Mouse (Mus musculus): Measurements from ENCODE around the gene Kif26a. TPM values are rescaled to one million over a fixed set of nuclear protein-coding genes. Genes with fewer than 3 reads are reported as not detected.
A peak's percentile ranks its signal among the peaks of the same experiment; 100 is the strongest.

The Kif26a gene
- total and polyA plus RNA-seq, 2 experiments = 0.28 to 0.84 TPM

DNA sequence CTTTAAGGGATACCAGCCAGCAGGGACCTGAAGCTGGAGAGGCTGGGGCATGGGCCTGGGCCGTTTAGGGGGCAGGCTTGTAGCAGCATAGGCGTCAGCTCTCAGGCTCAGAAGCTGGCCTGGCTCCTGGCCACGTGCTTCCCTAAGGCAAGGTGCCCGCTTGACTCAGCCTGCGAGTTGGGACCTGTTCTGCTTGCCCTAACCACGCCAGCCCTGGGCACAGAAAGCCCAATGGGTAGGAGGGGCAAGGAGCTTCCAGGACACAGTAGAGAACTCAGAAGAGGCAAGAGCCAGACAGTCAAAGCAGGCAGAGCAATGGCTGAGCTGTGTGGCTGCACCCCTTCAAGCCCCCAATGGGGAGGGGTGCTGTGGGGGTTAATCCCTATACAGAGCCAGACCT lies 37.7 kb downstream of the Kif26a start:
- H3K36me3 ChIP-seq (ENCODE audit: control insufficient read depth, insufficient read depth, low read length) = no peaks in the 10 kb centered on the region
- WGBS = 73% methylated on average over 6 of the region's 6 CpGs
- H3K4me1 ChIP-seq (ENCODE audit: control insufficient read depth, insufficient read depth, low read length) = no peaks in the 10 kb centered on the region
- no peak overlapping the region for H3K9ac ChIP-seq (ENCODE audit: low read depth, low read length)
- no peaks in the 10 kb centered on the region for H3K79me2 ChIP-seq (ENCODE audit: control insufficient read depth, insufficient read depth, low read length)
- TF ChIP-seq POLR2A (IDR thresholded peaks at IDR 0.05; ENCODE audit: extremely low read depth, insufficient read depth, low read length) (no peak), CTCF (IDR thresholded peaks at IDR 0.05; ENCODE audit: low read depth, low read length) (no peak)
- H3K27me3 ChIP-seq (ENCODE audit: control insufficient read depth, insufficient read depth, low read length) = no peaks in the 10 kb centered on the region
- no peak for DNase-seq (ENCODE audit: extremely low read depth, low read depth, low spot score)
- H3K27ac ChIP-seq (replicated peaks; ENCODE audit: insufficient read depth, low read depth, low read length) = peak overlapping the region; percentile 69
- no peak overlapping the region for H3K4me3 ChIP-seq (ENCODE audit: insufficient read depth, low read depth, low read length)

DNA sequence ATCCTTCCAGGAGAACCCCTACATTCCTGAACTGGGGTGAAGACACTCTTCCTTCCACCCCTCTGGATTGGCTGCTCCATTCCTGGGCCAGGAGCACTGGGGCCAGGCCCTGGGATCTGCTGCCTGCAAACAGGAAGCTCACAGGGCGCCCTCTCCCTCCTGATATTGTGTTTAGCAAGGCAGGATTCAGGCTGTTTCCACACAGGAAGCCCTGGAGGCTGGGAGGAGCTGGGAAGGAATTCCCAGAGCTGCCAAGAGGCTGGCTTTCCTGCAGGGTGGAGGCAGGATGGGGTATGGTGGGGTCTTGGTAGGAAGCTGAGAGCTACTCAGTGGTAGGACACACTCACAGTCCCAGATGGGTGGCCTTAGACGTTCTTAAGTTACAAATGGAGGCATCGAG lies 38.4 kb downstream of the Kif26a start:
- TF ChIP-seq POLR2A (IDR thresholded peaks at IDR 0.05; ENCODE audit: extremely low read depth, insufficient read depth, low read length) (no peak), CTCF (IDR thresholded peaks at IDR 0.05; ENCODE audit: low read depth, low read length) (no peak)
- DNase-seq (ENCODE audit: extremely low read depth, low read depth, low spot score) = peak; percentile 6
- Histone ChIP-seq H3K79me2 (ENCODE audit: control insufficient read depth, insufficient read depth, low read length) (no peaks in the 10 kb centered on the region), H3K27ac (replicated peaks; ENCODE audit: insufficient read depth, low read depth, low read length) (peak overlapping the region; percentile 69), H3K27me3 (ENCODE audit: control insufficient read depth, insufficient read depth, low read length) (no peaks in the 10 kb centered on the region), H3K36me3 (ENCODE audit: control insufficient read depth, insufficient read depth, low read length) (no peaks in the 10 kb centered on the region), H3K4me3 (ENCODE audit: insufficient read depth, low read depth, low read length) (no peak overlapping the region), H3K9ac (ENCODE audit: low read depth, low read length) (no peak overlapping the region), H3K4me1 (ENCODE audit: control insufficient read depth, insufficient read depth, low read length) (no peaks in the 10 kb centered on the region)
- WGBS = 75% methylated on average over 3 of the region's 3 CpGs

GRCm38 (mm10) chr12:112186899-112187298 lies 40.9 kb downstream of the Kif26a start:
- no peaks in the 10 kb centered on the region for H3K27me3 ChIP-seq (ENCODE audit: control insufficient read depth, insufficient read depth, low read length)
- no peak overlapping the region for H3K9ac ChIP-seq (ENCODE audit: low read depth, low read length)
- WGBS = 84% methylated on average over 6 of the region's 6 CpGs
- no peaks in the 10 kb centered on the region for H3K4me1 ChIP-seq (ENCODE audit: control insufficient read depth, insufficient read depth, low read length)
- no peak for DNase-seq (ENCODE audit: extremely low read depth, low read depth, low spot score)
- H3K27ac ChIP-seq (replicated peaks; ENCODE audit: insufficient read depth, low read depth, low read length) = no peak overlapping the region
- no peaks in the 10 kb centered on the region for H3K79me2 ChIP-seq (ENCODE audit: control insufficient read depth, insufficient read depth, low read length)
- H3K36me3 ChIP-seq (ENCODE audit: control insufficient read depth, insufficient read depth, low read length) = no peaks in the 10 kb centered on the region
- H3K4me3 ChIP-seq (ENCODE audit: insufficient read depth, low read depth, low read length) = no peak overlapping the region
- TF ChIP-seq CTCF (IDR thresholded peaks at IDR 0.05; ENCODE audit: low read depth, low read length) (no peak), POLR2A (IDR thresholded peaks at IDR 0.05; ENCODE audit: extremely low read depth, insufficient read depth, low read length) (no peak)

DNA sequence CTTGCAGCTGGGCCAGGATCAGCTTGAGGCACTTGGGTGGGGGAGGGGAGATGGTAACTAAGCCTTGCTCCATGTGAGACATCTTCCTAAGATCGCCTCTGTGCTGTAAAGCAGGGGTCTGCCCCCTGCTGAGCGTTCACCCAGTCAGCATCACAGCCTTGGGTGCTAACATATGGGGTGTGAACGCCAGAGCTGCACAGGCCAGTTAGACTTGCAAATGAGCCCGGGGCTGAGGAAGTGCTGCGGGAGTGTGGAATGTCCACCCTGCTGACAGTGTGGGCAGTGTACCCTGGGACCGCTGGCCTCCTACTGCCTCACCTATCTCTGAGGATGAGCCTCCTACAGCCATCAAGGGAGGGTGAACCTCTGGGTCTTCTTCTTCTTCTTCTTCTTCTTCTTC lies 45.7 kb downstream of the Kif26a start:
- no peak for TF ChIP-seq POLR2A (IDR thresholded peaks at IDR 0.05; ENCODE audit: extremely low read depth, insufficient read depth, low read length)
- no peak for TF ChIP-seq CTCF (IDR thresholded peaks at IDR 0.05; ENCODE audit: low read depth, low read length)
- Histone ChIP-seq H3K27me3 (ENCODE audit: control insufficient read depth, insufficient read depth, low read length) (no peaks in the 10 kb centered on the region), H3K4me3 (ENCODE audit: insufficient read depth, low read depth, low read length) (no peak overlapping the region), H3K4me1 (ENCODE audit: control insufficient read depth, insufficient read depth, low read length) (no peaks in the 10 kb centered on the region), H3K27ac (replicated peaks; ENCODE audit: insufficient read depth, low read depth, low read length) (no peak overlapping the region), H3K79me2 (ENCODE audit: control insufficient read depth, insufficient read depth, low read length) (no peaks in the 10 kb centered on the region), H3K36me3 (ENCODE audit: control insufficient read depth, insufficient read depth, low read length) (no peaks in the 10 kb centered on the region), H3K9ac (ENCODE audit: low read depth, low read length) (no peak overlapping the region)
- 57% methylated on average over 6 of the region's 6 CpGs for WGBS
- no peak for DNase-seq (ENCODE audit: extremely low read depth, low read depth, low spot score)

DNA sequence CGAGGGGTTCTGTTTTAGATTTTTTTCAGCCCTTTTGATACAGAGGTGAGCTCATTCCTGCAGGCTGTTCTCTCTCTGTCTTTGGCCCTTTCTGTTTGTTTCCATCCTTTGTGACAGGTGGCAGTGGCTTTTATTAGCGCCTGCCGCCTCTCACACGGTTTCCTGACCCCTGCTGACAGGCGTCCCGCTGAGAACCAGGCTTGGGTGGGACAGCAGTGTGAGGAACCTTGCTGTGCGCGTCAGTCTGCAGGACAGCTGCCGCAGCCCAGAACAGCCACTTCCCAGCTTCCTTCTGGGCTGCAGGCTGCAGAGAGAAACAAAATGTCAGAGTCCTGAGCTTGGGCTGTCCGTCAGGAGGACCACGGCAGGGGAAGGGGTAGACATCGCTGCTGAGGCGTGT lies 49.0 kb downstream of the Kif26a start:
- TF ChIP-seq CTCF (IDR thresholded peaks at IDR 0.05; ENCODE audit: low read depth, low read length) (no peak), POLR2A (IDR thresholded peaks at IDR 0.05; ENCODE audit: extremely low read depth, insufficient read depth, low read length) (no peak)
- 19% methylated on average over 13 of the region's 13 CpGs for WGBS
- no peak overlapping the region for H3K9ac ChIP-seq (ENCODE audit: low read depth, low read length)

DNA sequence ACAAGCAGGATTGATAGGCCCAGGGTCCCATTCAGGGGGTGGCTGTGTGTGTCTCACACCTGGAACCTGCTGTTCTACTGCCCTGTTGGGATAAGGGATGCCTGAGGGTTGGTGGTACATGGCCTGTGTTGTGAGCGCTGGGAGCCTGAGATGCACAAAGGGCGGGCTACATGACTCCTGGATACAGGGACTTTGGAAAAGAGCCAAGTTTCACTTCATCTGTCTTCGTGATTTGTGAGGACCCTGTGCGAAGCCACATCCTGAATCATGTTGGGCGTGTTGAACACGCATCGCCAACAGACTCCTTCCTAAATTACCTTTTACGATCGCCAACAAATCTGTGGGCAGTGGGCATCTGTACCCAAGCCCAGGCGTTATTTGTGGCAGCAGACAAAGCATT lies 50.6 kb downstream of the Kif26a start:
- Histone ChIP-seq H3K9ac (ENCODE audit: low read depth, low read length) (no peak overlapping the region), H3K36me3 (ENCODE audit: control insufficient read depth, insufficient read depth, low read length) (no peaks in the 10 kb centered on the region), H3K27me3 (ENCODE audit: control insufficient read depth, insufficient read depth, low read length) (no peaks in the 10 kb centered on the region), H3K4me1 (ENCODE audit: control insufficient read depth, insufficient read depth, low read length) (no peaks in the 10 kb centered on the region), H3K79me2 (ENCODE audit: control insufficient read depth, insufficient read depth, low read length) (no peaks in the 10 kb centered on the region), H3K27ac (replicated peaks; ENCODE audit: insufficient read depth, low read depth, low read length) (no peak overlapping the region), H3K4me3 (ENCODE audit: insufficient read depth, low read depth, low read length) (no peak overlapping the region)
- WGBS = 86% methylated on average over 10 of the region's 10 CpGs
- TF ChIP-seq POLR2A (IDR thresholded peaks at IDR 0.05; ENCODE audit: extremely low read depth, insufficient read depth, low read length) (no peak), CTCF (IDR thresholded peaks at IDR 0.05; ENCODE audit: low read depth, low read length) (no peak)
- no peak for DNase-seq (ENCODE audit: extremely low read depth, low read depth, low spot score)

More for the DNA sequence above, 49.0 kb downstream of the Kif26a start:
- Histone ChIP-seq H3K4me1 (ENCODE audit: control insufficient read depth, insufficient read depth, low read length) (no peaks in the 10 kb centered on the region), H3K79me2 (ENCODE audit: control insufficient read depth, insufficient read depth, low read length) (no peaks in the 10 kb centered on the region), H3K4me3 (ENCODE audit: insufficient read depth, low read depth, low read length) (no peak overlapping the region), H3K27me3 (ENCODE audit: control insufficient read depth, insufficient read depth, low read length) (no peaks in the 10 kb centered on the region), H3K27ac (replicated peaks; ENCODE audit: insufficient read depth, low read depth, low read length) (no peak overlapping the region), H3K36me3 (ENCODE audit: control insufficient read depth, insufficient read depth, low read length) (no peaks in the 10 kb centered on the region)
- DNase-seq (ENCODE audit: extremely low read depth, low read depth, low spot score) = no peak

Data from liver, adult 2 months (tissue).